Mouse (Mus musculus): Measurements from ENCODE around the gene Csf1. TPM values are rescaled to one million over a fixed set of nuclear protein-coding genes. Genes with fewer than 3 reads are reported as not detected.

Gene Csf1
- polyA plus RNA-seq, 1 experiment from 2014 or later, result 8.5 TPM

- no peaks in the 10 kb centered on the region for H3K27me3 ChIP-seq (ENCODE audit: control insufficient read depth, insufficient read depth, low read length)
- no peak overlapping the region for H3K4me3 ChIP-seq (ENCODE audit: control insufficient read depth in 1 of 2, insufficient read depth in 1 of 2, low read depth in 1 of 2, low read length in 2 of 2)
- no peak for ATAC-seq (ENCODE audit: insufficient number of reproducible peaks, insufficient read depth, low FRiP score, low read depth)
- H3K4me2 ChIP-seq (ENCODE audit: low read length), result no peak overlapping the region
- no peak overlapping the region for H3K9ac ChIP-seq (ENCODE audit: low read length)
- no peaks in the 10 kb centered on the region for H3K36me3 ChIP-seq (ENCODE audit: control insufficient read depth, insufficient read depth, low read length)
- H3K27ac ChIP-seq (replicated peaks in 1 of 2; ENCODE audit: control insufficient read depth in 1 of 2, insufficient read depth in 1 of 2, low read depth in 2 of 2, low read length in 2 of 2), result no peak overlapping the region
- WGBS, result 84% methylated on average over 2 of the region's 2 CpGs
- no peaks in the 10 kb centered on the region for H3K9me3 ChIP-seq (ENCODE audit: control insufficient read depth, low read length)
- peaks cover 17 to 24% of the 10 kb centered on the region in 2 experiments for H3K4me1 ChIP-seq (ENCODE audit: control insufficient read depth in 2 of 2, insufficient read depth in 2 of 2, low read length in 2 of 2)
Measured at GRCm38 (mm10) chr3:107765979-107766378, 5.7 kb upstream of the Csf1 start.

DNA sequence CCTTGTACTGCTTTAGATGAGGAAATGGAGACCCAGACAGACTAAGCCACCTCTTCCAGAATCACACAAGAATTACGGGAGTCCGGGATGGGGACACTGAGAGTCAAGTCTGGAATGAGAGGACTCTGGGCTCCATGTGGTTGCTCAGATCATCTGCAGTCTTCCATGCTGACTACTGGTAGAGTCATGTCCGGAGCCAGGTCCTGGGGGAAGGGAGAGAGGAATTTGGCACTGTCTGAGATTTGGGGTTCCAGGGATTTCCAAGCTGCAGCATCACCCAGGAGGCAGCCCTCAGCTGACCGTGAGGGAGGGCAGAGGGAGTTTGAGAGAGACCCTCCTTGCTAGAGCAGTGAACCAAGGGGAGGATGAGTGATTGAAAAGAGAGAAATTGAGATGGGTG lies 3.3 kb upstream of the Csf1 start:
- Histone ChIP-seq H3K9me3 (ENCODE audit: control insufficient read depth, low read length) (no peaks in the 10 kb centered on the region), H3K4me3 (ENCODE audit: control insufficient read depth in 1 of 2, insufficient read depth in 1 of 2, low read depth in 1 of 2, low read length in 2 of 2) (no peak overlapping the region), H3K36me3 (ENCODE audit: control insufficient read depth, insufficient read depth, low read length) (no peaks in the 10 kb centered on the region), H3K4me1 (ENCODE audit: control insufficient read depth in 2 of 2, insufficient read depth in 2 of 2, low read length in 2 of 2) (peaks cover 24 to 25% of the 10 kb centered on the region in 2 experiments), H3K27me3 (ENCODE audit: control insufficient read depth, insufficient read depth, low read length) (no peaks in the 10 kb centered on the region), H3K4me2 (ENCODE audit: low read length) (no peak overlapping the region), H3K27ac (replicated peaks in 1 of 2; ENCODE audit: control insufficient read depth in 1 of 2, insufficient read depth in 1 of 2, low read depth in 2 of 2, low read length in 2 of 2) (no peak overlapping the region), H3K9ac (ENCODE audit: low read length) (no peak overlapping the region)
- ATAC-seq (ENCODE audit: insufficient number of reproducible peaks, insufficient read depth, low FRiP score, low read depth), result no peak
- WGBS, result 69% methylated on average over 4 of the region's 4 CpGs

DNA sequence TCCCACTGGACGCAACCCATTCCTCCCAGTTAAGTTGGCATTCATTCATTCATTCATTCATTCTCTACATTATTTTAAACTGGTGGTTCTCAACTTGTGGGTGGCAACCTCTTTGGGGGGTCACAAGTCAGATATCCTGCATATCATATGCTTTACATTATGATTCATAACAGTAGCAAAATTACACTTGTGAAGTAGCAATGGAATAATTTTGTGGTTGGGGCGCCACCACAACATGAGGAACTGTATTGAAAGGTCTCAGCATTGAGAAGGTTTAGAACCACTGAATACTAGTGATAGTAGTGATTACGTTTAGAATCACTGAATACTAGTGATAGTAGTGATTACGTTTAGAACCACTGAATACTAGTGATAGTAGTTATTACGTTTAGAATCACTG lies 1.2 kb upstream of the Csf1 start:
- ATAC-seq (ENCODE audit: insufficient number of reproducible peaks, insufficient read depth, low FRiP score, low read depth), result no peak
- 93% methylated on average over 5 of the region's 5 CpGs for WGBS

GRCm38 (mm10) chr3:107760771-107761170 lies 502 bp upstream of the Csf1 start:
- peak overlapping the region; percentile 89; the same call in 1 of the 2 replicates for H3K9ac ChIP-seq (ENCODE audit: low read length)
- peak overlapping the region; percentile 72 to 87 for H3K27ac ChIP-seq (replicated peaks in 1 of 2; ENCODE audit: control insufficient read depth in 1 of 2, insufficient read depth in 1 of 2, low read depth in 2 of 2, low read length in 2 of 2)
- H3K4me1 ChIP-seq (ENCODE audit: control insufficient read depth in 2 of 2, insufficient read depth in 2 of 2, low read length in 2 of 2), result peaks cover 4 to 15% of the 10 kb centered on the region in 2 experiments
- no peak overlapping the region; a peak in 2 of 4 replicates for H3K4me3 ChIP-seq (ENCODE audit: control insufficient read depth in 1 of 2, insufficient read depth in 1 of 2, low read depth in 1 of 2, low read length in 2 of 2)
- H3K36me3 ChIP-seq (ENCODE audit: control insufficient read depth, insufficient read depth, low read length), result peaks cover 10% of the 10 kb centered on the region; the same call in 1 of the 2 replicates
- H3K4me2 ChIP-seq (ENCODE audit: low read length), result peak overlapping the region; percentile 89
- 78% methylated on average over 1 of the region's 1 CpGs for whole genome bisulfite sequencing
- no peaks in the 10 kb centered on the region for H3K9me3 ChIP-seq (ENCODE audit: control insufficient read depth, low read length)
- no peak for ATAC-seq (ENCODE audit: insufficient number of reproducible peaks, insufficient read depth, low FRiP score, low read depth)
- H3K27me3 ChIP-seq (ENCODE audit: control insufficient read depth, insufficient read depth, low read length), result no peaks in the 10 kb centered on the region

More for the DNA sequence above, 1.2 kb upstream of the Csf1 start:
- Histone ChIP-seq H3K4me3 (ENCODE audit: control insufficient read depth in 1 of 2, insufficient read depth in 1 of 2, low read depth in 1 of 2, low read length in 2 of 2) (no peak overlapping the region), H3K27ac (replicated peaks in 1 of 2; ENCODE audit: control insufficient read depth in 1 of 2, insufficient read depth in 1 of 2, low read depth in 2 of 2, low read length in 2 of 2) (no peak overlapping the region), H3K4me2 (ENCODE audit: low read length) (no peak overlapping the region), H3K27me3 (ENCODE audit: control insufficient read depth, insufficient read depth, low read length) (no peaks in the 10 kb centered on the region), H3K9ac (ENCODE audit: low read length) (no peak overlapping the region), H3K4me1 (ENCODE audit: control insufficient read depth in 2 of 2, insufficient read depth in 2 of 2, low read length in 2 of 2) (peaks cover 4 to 15% of the 10 kb centered on the region in 2 experiments), H3K36me3 (ENCODE audit: control insufficient read depth, insufficient read depth, low read length) (peaks cover 3% of the 10 kb centered on the region; the same call in 1 of the 2 replicates), H3K9me3 (ENCODE audit: control insufficient read depth, low read length) (no peaks in the 10 kb centered on the region)

GRCm38 (mm10) chr3:107758638-107759037 lies 1.6 kb downstream of the Csf1 start:
- Histone ChIP-seq H3K27ac (replicated peaks in 1 of 2; ENCODE audit: control insufficient read depth in 1 of 2, insufficient read depth in 1 of 2, low read depth in 2 of 2, low read length in 2 of 2) (no peak overlapping the region), H3K9me3 (ENCODE audit: control insufficient read depth, low read length) (no peaks in the 10 kb centered on the region), H3K4me2 (ENCODE audit: low read length) (peak overlapping the region; percentile 89), H3K4me1 (ENCODE audit: control insufficient read depth in 2 of 2, insufficient read depth in 2 of 2, low read length in 2 of 2) (peaks cover 4 to 12% of the 10 kb centered on the region in 2 experiments), H3K27me3 (ENCODE audit: control insufficient read depth, insufficient read depth, low read length) (no peaks in the 10 kb centered on the region), H3K36me3 (ENCODE audit: control insufficient read depth, insufficient read depth, low read length) (peaks cover 28% of the 10 kb centered on the region), H3K9ac (ENCODE audit: low read length) (peak overlapping the region; percentile 89; the same call in 1 of the 2 replicates), H3K4me3 (ENCODE audit: control insufficient read depth in 1 of 2, insufficient read depth in 1 of 2, low read depth in 1 of 2, low read length in 2 of 2) (peak overlapping the region; percentile 67 to 76)
- no peak for ATAC-seq (ENCODE audit: insufficient number of reproducible peaks, insufficient read depth, low FRiP score, low read depth)
- 12% methylated on average over 3 of the region's 3 CpGs for WGBS

DNA sequence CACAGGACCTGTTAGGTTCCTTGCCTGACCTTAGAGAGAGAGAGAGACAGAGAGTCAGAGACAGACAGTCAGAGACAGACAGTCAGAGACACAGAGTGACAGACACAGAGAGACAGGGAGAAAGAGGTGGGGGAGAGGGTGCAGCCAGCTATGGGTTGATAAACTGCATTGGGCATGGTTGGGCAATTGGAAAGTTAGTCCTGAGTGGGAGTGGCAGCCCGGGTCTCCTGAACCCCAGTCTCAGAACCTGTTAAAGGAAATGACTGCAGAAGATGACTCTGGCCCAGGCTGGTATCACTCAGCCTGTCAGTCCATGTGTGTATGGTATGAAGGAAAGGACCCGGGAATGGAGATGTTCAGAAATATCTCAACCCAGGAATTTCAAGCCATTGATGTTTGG lies 2.1 kb downstream of the Csf1 start:
- no peak overlapping the region for H3K9ac ChIP-seq (ENCODE audit: low read length)
- no peaks in the 10 kb centered on the region for H3K27me3 ChIP-seq (ENCODE audit: control insufficient read depth, insufficient read depth, low read length)
- H3K27ac ChIP-seq (replicated peaks in 1 of 2; ENCODE audit: control insufficient read depth in 1 of 2, insufficient read depth in 1 of 2, low read depth in 2 of 2, low read length in 2 of 2), result no peak overlapping the region
- ATAC-seq (ENCODE audit: insufficient number of reproducible peaks, insufficient read depth, low FRiP score, low read depth), result no peak
- H3K9me3 ChIP-seq (ENCODE audit: control insufficient read depth, low read length), result no peaks in the 10 kb centered on the region
- H3K4me1 ChIP-seq (ENCODE audit: control insufficient read depth in 2 of 2, insufficient read depth in 2 of 2, low read length in 2 of 2), result peaks cover 4 to 12% of the 10 kb centered on the region in 2 experiments
- H3K36me3 ChIP-seq (ENCODE audit: control insufficient read depth, insufficient read depth, low read length), result peaks cover 32% of the 10 kb centered on the region
- H3K4me3 ChIP-seq (ENCODE audit: control insufficient read depth in 1 of 2, insufficient read depth in 1 of 2, low read depth in 1 of 2, low read length in 2 of 2), result peak overlapping the region in 1 of 2 experiments; percentile 76; a peak in 1 of 4 replicates
- WGBS, result 39% methylated on average over 2 of the region's 2 CpGs
- peak overlapping the region; percentile 89 for H3K4me2 ChIP-seq (ENCODE audit: low read length)

- peaks cover 39% of the 10 kb centered on the region for H3K36me3 ChIP-seq (ENCODE audit: control insufficient read depth, insufficient read depth, low read length)
- H3K4me2 ChIP-seq (ENCODE audit: low read length), result no peak overlapping the region
- ATAC-seq (ENCODE audit: insufficient number of reproducible peaks, insufficient read depth, low FRiP score, low read depth), result no peak
- H3K9ac ChIP-seq (ENCODE audit: low read length), result no peak overlapping the region
- H3K4me3 ChIP-seq (ENCODE audit: control insufficient read depth in 1 of 2, insufficient read depth in 1 of 2, low read depth in 1 of 2, low read length in 2 of 2), result no peak overlapping the region
- H3K27ac ChIP-seq (replicated peaks in 1 of 2; ENCODE audit: control insufficient read depth in 1 of 2, insufficient read depth in 1 of 2, low read depth in 2 of 2, low read length in 2 of 2), result no peak overlapping the region
- WGBS, result 84% methylated on average over 5 of the region's 5 CpGs
- H3K4me1 ChIP-seq (ENCODE audit: control insufficient read depth in 2 of 2, insufficient read depth in 2 of 2, low read length in 2 of 2), result peaks cover 4 to 12% of the 10 kb centered on the region in 2 experiments
- H3K27me3 ChIP-seq (ENCODE audit: control insufficient read depth, insufficient read depth, low read length), result no peaks in the 10 kb centered on the region
- no peaks in the 10 kb centered on the region for H3K9me3 ChIP-seq (ENCODE audit: control insufficient read depth, low read length)
Measured at GRCm38 (mm10) chr3:107757365-107758129, 2.7 kb downstream of the Csf1 start.
